Mouse (Mus musculus) C2C12 (cell line): ENCODE results near the gene Acot12. TPM values are rescaled to one million over a fixed set of nuclear protein-coding genes. Genes with fewer than 3 reads are reported as not detected.

Experiments
- H3K27me3 ChIP-seq: one replicate; pipeline ENCODE4 v1.6.1; 2011; ENCODE audit not compliant: control insufficient read depth, insufficient read depth, insufficient read length
- H3K36me3 ChIP-seq: one replicate; pipeline ENCODE4 v1.6.1; 2011; ENCODE audit not compliant: control insufficient read depth, insufficient read depth
- H3K4me3 ChIP-seq: one replicate; pipeline ENCODE4 v1.5.1; 2011; ENCODE audit warnings: mild to moderate bottlenecking, control low read depth; ENCODE audit not compliant: poor library complexity, insufficient read depth, severe bottlenecking
- H3K79me2 ChIP-seq: one replicate; pipeline ENCODE4 v1.6.1; 2011; ENCODE audit not compliant: control insufficient read depth, insufficient read depth
- H3K79me3 ChIP-seq: one replicate; pipeline ENCODE4 v1.6.1; 2011; ENCODE audit warnings: low read depth, control low read depth
- H3ac ChIP-seq: one replicate; pipeline ENCODE3; 2011; ENCODE audit warnings: low read depth; ENCODE audit not compliant: control insufficient read depth, insufficient read length
- CEBPB ChIP-seq: IDR thresholded peaks from one replicate; pipeline ENCODE4 v1.6.1; 2011; ENCODE audit warnings: low read depth, mild to moderate bottlenecking, control low read depth, moderate library complexity
- CTCF ChIP-seq: IDR thresholded peaks from one replicate; pipeline ENCODE4 v1.5.1; 2011; ENCODE audit not compliant: control insufficient read depth, insufficient read depth, insufficient read length
- FOSL1 ChIP-seq: IDR thresholded peaks from one replicate; pipeline ENCODE4 v1.8.0; 2011; ENCODE audit warnings: mild to moderate bottlenecking, low read length; ENCODE audit not compliant: poor library complexity, insufficient read depth, severe bottlenecking
- MAX ChIP-seq: IDR thresholded peaks from one replicate; pipeline ENCODE4 v1.6.1; 2011; ENCODE audit warnings: mild to moderate bottlenecking, control low read depth
- MYOD1 ChIP-seq: IDR thresholded peaks from one replicate; pipeline ENCODE4 v1.6.1; 2011; ENCODE audit warnings: low read depth; ENCODE audit not compliant: control insufficient read depth, insufficient read length
- MYOG ChIP-seq: IDR thresholded peaks from one replicate; pipeline ENCODE4 v1.6.1; 2011; ENCODE audit not compliant: control insufficient read depth, insufficient read length; ENCODE audit errors: extremely low read depth
- USF1 ChIP-seq: IDR thresholded peaks from one replicate; pipeline ENCODE4 v1.6.1; 2011; ENCODE audit warnings: low read depth, mild to moderate bottlenecking, control low read depth, moderate library complexity
- polyA plus RNA-seq: library from polyadenylated mRNA; unstranded; fragments of >200 nt; fragmentation: generic; extraction: Trizol; gene quantifications from one replicate; pipeline ENCODE4 v1.2.1, GENCODE M21; 2012; ENCODE audit warnings: missing spikeins

Gene Acot12
- polyA plus RNA-seq, 1 experiment, result 0.05 TPM

DNA sequence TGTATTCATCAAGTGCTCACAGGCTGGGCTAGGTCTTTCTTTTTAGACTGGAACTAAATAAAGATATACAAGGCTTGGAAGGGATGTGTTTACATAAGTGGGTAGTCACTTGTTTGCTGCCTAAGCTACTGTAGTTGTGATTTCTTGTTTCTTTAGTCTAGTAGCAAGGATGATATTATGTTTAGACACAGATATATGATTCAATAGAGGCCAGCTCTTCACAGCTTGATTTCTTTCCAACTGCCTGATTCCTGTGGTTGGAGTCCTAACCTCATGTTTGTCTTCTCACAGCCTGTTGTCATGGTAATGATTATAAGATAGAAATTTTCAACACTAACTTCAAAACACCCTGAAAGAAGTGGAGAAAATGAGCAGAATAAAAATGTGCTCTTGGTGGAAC is 38.6 kb downstream of the Acot12 start:
- Histone ChIP-seq H3K27me3 (no peaks in the 10 kb centered on the region), H3K79me3 (no peaks in the 10 kb centered on the region), H3K4me3 (no peak overlapping the region), H3K36me3 (no peaks in the 10 kb centered on the region), H3ac (no peak overlapping the region), H3K79me2 (no peaks in the 10 kb centered on the region)
- TF ChIP-seq FOSL1 (no peak), CEBPB (no peak), MYOD1 (no peak), MYOG (no peak), USF1 (no peak), MAX (no peak), CTCF (no peak)

DNA sequence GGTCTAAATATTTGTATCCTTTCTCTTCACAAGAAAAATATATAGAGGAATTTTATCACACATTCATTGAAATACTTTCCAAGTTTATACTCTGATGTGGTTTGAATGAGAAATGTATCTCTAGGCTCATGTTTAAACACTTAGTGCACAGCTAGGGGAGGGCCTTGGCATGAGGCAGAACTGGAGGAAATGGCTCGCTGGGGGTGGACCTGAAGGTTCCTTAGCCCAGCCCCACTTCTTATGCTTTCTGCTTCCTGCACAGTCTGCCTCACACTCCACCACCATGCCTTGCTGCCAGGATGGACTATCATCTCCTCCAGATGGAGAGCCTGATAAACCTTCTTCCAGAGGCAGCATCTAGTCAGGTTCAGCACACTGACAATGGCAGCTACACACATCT is 50.7 kb downstream of the Acot12 start:
- TF ChIP-seq MAX (no peak), MYOD1 (no peak), USF1 (no peak), FOSL1 (no peak), MYOG (no peak), CEBPB (no peak), CTCF (no peak)

DNA sequence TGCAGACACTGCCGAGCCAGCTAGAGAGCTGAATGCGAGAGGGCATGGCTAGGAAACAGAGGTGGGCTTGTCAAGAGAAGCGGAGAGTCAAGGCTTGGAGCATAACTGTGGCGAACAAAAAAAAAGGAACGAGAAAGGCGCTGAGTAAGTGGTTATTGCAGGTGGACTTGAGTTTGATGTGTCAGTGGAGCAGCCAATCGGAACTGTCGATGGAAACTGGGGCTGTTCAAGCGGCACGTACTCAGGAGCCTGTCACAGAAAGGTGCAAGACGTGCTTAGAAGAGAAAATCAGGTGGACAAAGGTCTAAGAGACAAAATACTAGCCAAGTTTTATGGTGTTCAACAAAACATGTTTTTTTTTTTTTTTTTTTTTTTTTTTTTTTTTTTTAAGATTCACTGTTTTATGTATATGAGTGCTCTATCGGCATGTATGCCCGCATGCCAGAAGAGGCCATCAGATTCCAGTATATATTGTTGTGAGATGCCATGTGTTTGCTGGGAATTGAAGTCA is 53.7 kb downstream of the Acot12 start:
- no peak for TF ChIP-seq USF1
- TF ChIP-seq FOSL1, result no peak
- no peak for TF ChIP-seq CEBPB
- TF ChIP-seq CTCF, result no peak
- no peak for TF ChIP-seq MYOD1
- no peak for TF ChIP-seq MAX
- TF ChIP-seq MYOG, result no peak
- H3K79me3 ChIP-seq, result no peaks in the 10 kb centered on the region
- H3K79me2 ChIP-seq, result no peaks in the 10 kb centered on the region
- H3K4me3 ChIP-seq, result no peak overlapping the region
- H3K36me3 ChIP-seq, result peaks cover 58% of the 10 kb centered on the region
- H3K27me3 ChIP-seq, result no peaks in the 10 kb centered on the region
- no peak overlapping the region for H3ac ChIP-seq

More for the DNA sequence above, 50.7 kb downstream of the Acot12 start:
- Histone ChIP-seq H3ac (no peak overlapping the region), H3K79me2 (no peaks in the 10 kb centered on the region), H3K79me3 (no peaks in the 10 kb centered on the region), H3K4me3 (no peak overlapping the region), H3K27me3 (no peaks in the 10 kb centered on the region), H3K36me3 (peaks cover 31% of the 10 kb centered on the region)

DNA sequence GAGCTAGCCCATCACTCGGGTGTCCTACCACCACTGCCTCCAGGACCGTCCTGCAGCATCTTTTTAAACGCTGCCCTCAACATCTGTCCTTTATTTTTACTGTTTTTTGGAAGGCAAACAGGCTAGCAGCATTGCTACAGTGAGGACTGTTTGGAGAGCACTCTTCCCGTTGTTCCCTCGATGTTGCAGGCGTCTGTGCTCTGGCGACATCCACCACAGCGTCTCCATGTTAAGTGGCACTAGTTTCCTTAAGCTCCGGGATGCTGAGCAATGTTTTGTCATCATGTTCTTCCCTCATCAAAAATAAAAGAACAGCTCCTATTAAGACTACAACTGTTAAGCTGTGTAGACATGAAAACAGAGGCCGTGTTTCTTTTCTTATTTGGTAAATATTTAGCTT is 54.3 kb downstream of the Acot12 start:
- no peaks in the 10 kb centered on the region for H3K79me2 ChIP-seq

GRCm38 (mm10) chr13:91796003-91796402 is 54.7 kb downstream of the Acot12 start:
- H3K79me2 ChIP-seq, result peaks cover under 1% of the 10 kb centered on the region
- no peak overlapping the region for H3ac ChIP-seq
- no peak overlapping the region for H3K4me3 ChIP-seq
- peaks cover 2% of the 10 kb centered on the region for H3K79me3 ChIP-seq
- H3K36me3 ChIP-seq, result peaks cover 68% of the 10 kb centered on the region
- H3K27me3 ChIP-seq, result no peaks in the 10 kb centered on the region
- TF ChIP-seq MYOD1 (no peak), FOSL1 (no peak), CEBPB (no peak), USF1 (no peak), CTCF (no peak), MYOG (no peak), MAX (no peak)

More for the DNA sequence above, 54.3 kb downstream of the Acot12 start:
- no peak overlapping the region for H3ac ChIP-seq
- TF ChIP-seq MYOG (no peak), CEBPB (no peak), CTCF (no peak), MAX (no peak), FOSL1 (no peak)
- no peaks in the 10 kb centered on the region for H3K79me3 ChIP-seq
- H3K36me3 ChIP-seq, result peaks cover 64% of the 10 kb centered on the region
- H3K27me3 ChIP-seq, result no peaks in the 10 kb centered on the region
- H3K4me3 ChIP-seq, result no peak overlapping the region

DNA sequence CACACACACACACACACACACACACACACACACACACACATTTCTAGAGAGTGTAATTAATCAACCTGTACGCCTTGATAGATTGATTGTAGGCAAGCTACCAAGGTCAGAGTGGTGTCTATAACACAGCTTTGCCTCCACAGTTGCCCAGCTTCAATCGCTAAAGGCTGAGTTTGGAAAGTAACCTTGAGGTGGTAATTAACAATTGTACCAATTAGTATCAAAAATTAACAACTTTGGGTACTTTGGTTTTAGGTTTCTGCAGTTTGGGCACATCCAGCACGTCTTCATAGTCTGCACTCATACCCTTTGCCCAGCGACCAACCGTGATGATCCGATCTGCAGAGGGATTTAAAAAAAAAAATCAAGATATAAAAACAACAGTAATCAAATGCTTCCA is 55.6 kb downstream of the Acot12 start:
- Histone ChIP-seq H3K27me3 (no peaks in the 10 kb centered on the region), H3K4me3 (no peak overlapping the region), H3ac (no peak overlapping the region), H3K79me2 (peaks cover 9% of the 10 kb centered on the region), H3K36me3 (peaks cover 76% of the 10 kb centered on the region), H3K79me3 (peaks cover 7% of the 10 kb centered on the region)
- TF ChIP-seq CEBPB (no peak), FOSL1 (no peak), MAX (no peak), CTCF (no peak), MYOG (no peak), MYOD1 (no peak), USF1 (no peak)
